Mouse (Mus musculus): ENCODE results near the gene Mcrip2.

Gene Mcrip2

GRCm38 (mm10) chr17:25866172-25866571 is 2.4 kb downstream of the Mcrip2 start:
- DNase-seq (ENCODE audit: extremely low read depth, low read depth) = no peak

GRCm38 (mm10) chr17:25865288-25865687 is 3.3 kb downstream of the Mcrip2 start:
- no peak for DNase-seq (ENCODE audit: extremely low read depth, low read depth)

GRCm38 (mm10) chr17:25864311-25864710 is 4.3 kb downstream of the Mcrip2 start:
- DNase-seq (ENCODE audit: extremely low read depth, low read depth) = no peak

- DNase-seq (ENCODE audit: extremely low read depth, low read depth) = no peak
Observed at GRCm38 (mm10) chr17:25863681-25864080, 4.9 kb downstream of the Mcrip2 start.

- no peak for DNase-seq (ENCODE audit: extremely low read depth, low read depth)
Observed at GRCm38 (mm10) chr17:25861704-25862612, 6.6 kb downstream of the Mcrip2 start.

GRCm38 (mm10) chr17:25860832-25861703 is 7.5 kb downstream of the Mcrip2 start, which contains the start of gene Wdr90:
TSS of gene Wdr90 (minus strand) at chr17:25861501.
- peak; percentile 85 for DNase-seq (ENCODE audit: extremely low read depth, low read depth)

GRCm38 (mm10) chr17:25860229-25860628 is 8.3 kb downstream of the Mcrip2 start:
- DNase-seq (ENCODE audit: extremely low read depth, low read depth) = no peak

- DNase-seq (ENCODE audit: extremely low read depth, low read depth) = peak; percentile 83
Observed at GRCm38 (mm10) chr17:25844396-25844901, 24.1 kb downstream of the Mcrip2 start, which contains the start of gene Rhot2. TSS of gene Rhot2 (minus strand) at chr17:25844851.

- no peak for DNase-seq (ENCODE audit: extremely low read depth, low read depth)
Observed at GRCm38 (mm10) chr17:25843636-25844395, 24.7 kb downstream of the Mcrip2 start.

GRCm38 (mm10) chr17:25843122-25843521 is 25.4 kb downstream of the Mcrip2 start:
- no peak for DNase-seq (ENCODE audit: extremely low read depth, low read depth)

- no peak for DNase-seq (ENCODE audit: extremely low read depth, low read depth)
Observed at GRCm38 (mm10) chr17:25842509-25842908, 26.1 kb downstream of the Mcrip2 start.

GRCm38 (mm10) chr17:25841117-25841880 is 27.3 kb downstream of the Mcrip2 start, which contains the start of gene Gm20683:
TSS of gene Gm20683 (minus strand) at chr17:25841763.
- no peak for DNase-seq (ENCODE audit: extremely low read depth, low read depth)

GRCm38 (mm10) chr17:25840519-25840918 is 28.0 kb downstream of the Mcrip2 start:
- DNase-seq (ENCODE audit: extremely low read depth, low read depth) = no peak

- no peak for DNase-seq (ENCODE audit: extremely low read depth, low read depth)
Observed at GRCm38 (mm10) chr17:25839455-25840235, 28.9 kb downstream of the Mcrip2 start.

GRCm38 (mm10) chr17:25838904-25839303 is 29.7 kb downstream of the Mcrip2 start:
- no peak for DNase-seq (ENCODE audit: extremely low read depth, low read depth)

GRCm38 (mm10) chr17:25837533-25837932 is 31.0 kb downstream of the Mcrip2 start:
- DNase-seq (ENCODE audit: extremely low read depth, low read depth) = no peak

- DNase-seq (ENCODE audit: extremely low read depth, low read depth) = no peak
Observed at GRCm38 (mm10) chr17:25837076-25837410, 31.5 kb downstream of the Mcrip2 start, which contains the start of gene Rhbdl1. TSS of gene Rhbdl1 (minus strand) at chr17:25837295.

- no peak for DNase-seq (ENCODE audit: extremely low read depth, low read depth)
Observed at GRCm38 (mm10) chr17:25836397-25837075, 32.0 kb downstream of the Mcrip2 start.

- DNase-seq (ENCODE audit: extremely low read depth, low read depth) = no peak
Observed at GRCm38 (mm10) chr17:25835816-25836215, 32.7 kb downstream of the Mcrip2 start.

Data from MEL-GATA-1-ER (cell line).